Mouse (Mus musculus) left cerebral cortex, adult 9 months (tissue): ENCODE data around the gene Itga7.

Experiments
- DNase-seq, 2 experiments: peaks; one replicate each; pipeline ENCODE4 v3.0.0; 2022; ENCODE audit warnings: low spot score in 2 of 2

The Itga7 gene

GRCm38 (mm10) chr10:128934997-128935787 is 1.6 kb downstream of the Itga7 start:
- DNase-seq = no peak

- DNase-seq = no peak
Observed at GRCm38 (mm10) chr10:128935826-128936440, 2.3 kb downstream of the Itga7 start.

GRCm38 (mm10) chr10:128937756-128938390 is 4.3 kb downstream of the Itga7 start:
- no peak for DNase-seq

- no peak for DNase-seq
Observed at GRCm38 (mm10) chr10:128938457-128938856, 4.8 kb downstream of the Itga7 start.

DNA sequence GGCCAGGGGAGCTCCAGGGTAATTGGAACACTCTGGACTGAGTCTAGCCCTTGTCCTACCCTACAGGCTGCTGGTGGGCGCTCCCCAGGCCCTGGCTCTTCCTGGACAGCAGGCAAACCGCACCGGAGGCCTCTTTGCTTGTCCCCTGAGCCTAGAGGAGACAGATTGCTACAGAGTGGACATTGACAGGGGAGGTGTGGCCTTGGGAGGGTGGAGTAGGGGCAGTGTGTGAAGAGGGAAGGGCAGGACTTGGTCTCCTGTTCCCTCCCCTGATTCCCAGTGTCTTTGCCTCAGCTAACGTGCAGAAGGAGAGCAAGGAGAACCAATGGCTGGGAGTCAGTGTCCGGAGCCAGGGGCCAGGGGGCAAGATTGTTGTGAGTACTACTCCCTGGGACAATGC is 5.4 kb downstream of the Itga7 start:
- no peak for DNase-seq

DNA sequence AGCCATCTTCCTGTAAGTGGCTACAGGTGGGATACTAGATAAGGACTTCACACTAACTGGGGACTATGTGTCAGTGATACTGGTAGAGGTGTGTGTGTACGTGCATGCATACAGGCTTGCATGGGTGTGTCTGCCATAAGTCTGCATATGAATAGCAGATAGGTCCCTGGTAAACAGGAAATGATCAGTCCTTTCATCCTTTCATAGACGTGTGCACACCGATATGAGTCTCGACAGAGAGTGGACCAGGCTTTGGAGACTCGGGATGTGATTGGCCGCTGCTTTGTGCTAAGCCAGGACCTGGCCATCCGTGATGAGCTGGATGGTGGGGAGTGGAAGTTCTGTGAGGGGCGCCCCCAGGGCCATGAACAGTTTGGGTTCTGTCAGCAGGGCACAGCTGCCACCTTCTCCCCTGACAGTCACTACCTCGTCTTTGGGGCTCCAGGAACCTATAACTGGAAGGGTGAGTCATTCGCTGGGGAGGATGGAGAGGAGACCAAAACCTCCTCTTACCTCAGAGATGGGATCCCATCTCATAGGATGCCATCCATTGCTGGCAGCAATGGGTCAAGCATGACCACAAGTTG is 7.0 kb downstream of the Itga7 start:
- no peak for DNase-seq

DNA sequence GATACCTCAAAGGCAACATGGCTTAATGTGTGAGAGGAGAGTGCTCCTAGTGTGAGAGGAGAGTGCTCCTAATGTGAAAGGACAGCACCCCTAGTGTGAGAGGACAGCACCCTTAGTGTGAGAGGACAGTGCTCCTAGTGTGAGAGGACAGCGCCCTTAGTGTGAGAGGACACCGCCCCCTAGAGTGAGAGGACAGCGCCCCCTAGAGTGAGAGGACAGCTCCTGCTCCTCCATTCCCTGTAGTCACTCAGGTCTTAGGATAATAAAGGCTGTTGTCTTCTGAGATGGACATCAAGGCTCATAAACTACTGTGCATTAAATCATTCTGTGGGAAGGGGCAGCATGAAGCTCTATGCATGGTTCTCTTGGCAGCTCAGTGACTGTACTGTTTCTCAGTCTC is 12.1 kb downstream of the Itga7 start:
- DNase-seq = peak in 1 of 2 experiments; percentile 37

- DNase-seq = no peak
Observed at GRCm38 (mm10) chr10:128947496-128947895, 13.9 kb downstream of the Itga7 start.

DNA sequence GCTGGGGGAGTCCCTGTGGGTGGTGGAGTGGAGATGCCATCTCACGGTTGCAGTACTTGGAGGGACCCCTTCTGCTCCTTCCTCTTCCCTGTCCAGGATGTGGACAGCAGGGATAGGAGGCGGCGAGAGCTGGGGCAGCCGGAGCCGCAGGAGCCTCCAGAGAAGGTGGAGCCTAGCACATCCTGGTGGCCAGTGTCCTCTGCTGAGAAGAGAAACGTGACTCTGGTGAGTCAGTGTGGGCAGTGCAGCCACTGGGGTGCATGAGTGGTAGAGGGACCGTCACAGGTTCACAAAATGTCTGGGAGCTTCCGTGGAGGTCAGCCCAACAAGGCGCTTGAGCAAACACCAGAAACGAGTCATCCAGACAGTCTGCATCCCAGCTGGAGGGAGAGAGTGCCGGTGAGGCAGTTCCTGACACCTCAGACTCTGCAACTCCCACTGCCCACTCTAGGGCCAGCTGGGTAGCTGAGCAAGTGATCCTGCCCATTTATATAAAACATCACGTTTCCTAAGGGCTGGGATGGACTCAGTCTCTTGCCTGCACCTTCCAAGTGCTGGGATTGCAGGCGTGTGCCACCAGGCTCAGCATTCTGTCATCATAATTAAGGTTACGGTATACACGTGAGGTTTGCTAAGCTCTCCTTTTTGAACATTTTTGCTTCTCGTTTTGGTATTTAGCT is 16.7 kb downstream of the Itga7 start:
- DNase-seq = no peak

GRCm38 (mm10) chr10:128958340-128958739 is 24.7 kb downstream of the Itga7 start:
- no peak for DNase-seq

DNA sequence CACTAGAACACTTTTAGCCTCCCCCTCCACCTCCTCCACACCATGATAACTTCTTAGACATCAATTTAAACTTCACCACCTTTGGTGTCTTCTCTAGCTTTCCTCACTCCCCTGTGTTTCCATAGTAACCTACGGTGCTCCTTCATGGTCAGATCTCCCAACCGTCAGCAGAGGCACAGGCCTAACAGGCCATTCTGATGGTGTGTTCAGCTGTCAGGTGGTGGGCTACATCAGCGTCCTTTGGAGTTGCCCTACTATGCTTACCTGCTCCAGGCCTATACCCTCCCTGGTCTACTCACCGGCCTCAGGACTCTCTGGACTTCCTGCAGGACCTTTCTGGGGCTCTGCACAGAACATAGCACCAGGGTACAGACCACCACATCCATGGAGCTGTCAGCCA is 26.5 kb downstream of the Itga7 start:
- no peak for DNase-seq

GRCm38 (mm10) chr10:128960590-128961584 is 27.3 kb downstream of the Itga7 start, which contains the start of gene Mettl7b:
Mettl7b (minus strand) TSS chr10:128960988.
- DNase-seq = no peak

GRCm38 (mm10) chr10:128964961-128965360 is 31.3 kb downstream of the Itga7 start:
- DNase-seq = no peak

- no peak for DNase-seq
Observed at GRCm38 (mm10) chr10:128965871-128966270, 32.3 kb downstream of the Itga7 start.

DNA sequence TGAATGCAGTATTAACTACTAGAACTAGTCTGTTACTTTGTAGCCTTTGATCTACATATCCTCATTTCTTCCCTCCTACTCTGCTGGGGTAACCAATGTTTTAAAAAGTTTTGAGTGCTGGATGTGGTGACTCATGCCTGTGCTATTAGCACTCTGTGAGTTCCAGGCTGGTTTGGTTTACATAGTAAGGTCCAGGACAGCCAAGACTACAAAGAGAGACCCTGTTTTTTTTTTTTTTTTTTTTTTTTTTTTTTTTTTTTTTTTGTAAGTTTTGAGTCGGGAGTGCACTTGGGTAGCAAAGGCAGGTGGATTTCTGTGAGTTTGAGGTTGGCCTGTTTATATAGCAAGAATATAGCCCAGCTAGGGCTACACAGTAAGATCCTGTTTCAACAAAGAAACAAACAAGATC is 34.7 kb downstream of the Itga7 start:
- no peak for DNase-seq

GRCm38 (mm10) chr10:128970740-128971250 is 37.2 kb downstream of the Itga7 start:
- DNase-seq = no peak

DNA sequence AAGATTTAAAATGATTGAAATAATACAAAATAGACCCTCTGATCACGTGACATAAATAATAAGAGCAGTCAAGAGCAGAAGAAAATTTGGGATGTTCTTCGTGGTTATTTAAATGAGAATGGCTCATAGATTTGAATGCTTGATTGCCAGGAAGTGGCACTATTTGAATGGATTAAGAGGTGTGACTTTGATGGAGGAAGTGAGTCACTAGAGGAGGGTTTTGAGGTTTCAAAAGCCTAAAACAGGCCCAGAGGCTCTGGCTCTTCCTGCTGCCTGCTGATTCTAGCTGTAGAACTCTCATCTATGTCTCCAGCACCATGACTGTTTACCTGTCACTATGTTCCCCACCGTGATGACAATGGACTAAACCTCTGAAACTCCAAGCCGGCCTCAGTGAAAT is 39.2 kb downstream of the Itga7 start:
- DNase-seq = no peak

- no peak for DNase-seq
Observed at GRCm38 (mm10) chr10:128976395-128976794, 42.8 kb downstream of the Itga7 start.

DNA sequence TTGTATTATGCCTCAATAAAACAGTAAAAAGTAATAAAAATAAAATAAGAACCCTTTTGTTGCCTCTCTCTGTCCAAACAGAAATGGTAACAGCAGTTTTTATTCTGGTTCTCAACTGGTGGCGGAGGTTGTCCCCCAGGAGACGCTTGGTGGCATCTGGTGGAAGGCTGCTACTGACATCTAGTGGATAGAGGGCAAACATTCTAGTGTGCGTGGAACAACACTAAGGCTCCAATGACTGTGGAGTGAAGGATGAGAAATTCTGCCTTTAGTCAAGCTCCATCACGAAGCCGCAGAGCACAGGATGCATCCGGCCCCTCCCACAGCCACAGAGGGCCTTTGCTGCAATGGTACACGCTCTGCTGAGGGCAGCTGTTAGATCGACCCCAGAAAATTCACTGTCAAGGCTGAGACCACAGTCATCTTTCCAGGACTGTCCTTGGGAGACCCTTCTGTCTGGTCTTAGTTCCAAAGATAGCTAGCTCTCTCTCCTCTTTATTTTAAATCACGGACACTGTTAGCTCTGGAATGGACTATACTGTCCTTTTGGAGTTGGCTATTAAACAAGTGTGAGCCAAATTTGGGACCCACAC is 44.0 kb downstream of the Itga7 start:
- DNase-seq = peak in 1 of 2 experiments; percentile 70
